Mouse (Mus musculus) liver, postnatal 0 days (tissue): ENCODE data around the gene Gm19345.

Experiments
- CTCF ChIP-seq: sonication (generic); IDR thresholded peaks from 2 replicates; pipeline ENCODE4 v1.5.1; 2016; ENCODE audit warnings: antibody characterized with exemption, low read depth
- EP300 ChIP-seq: IDR thresholded peaks from 2 replicates; pipeline ENCODE4 v1.6.1; 2016; ENCODE audit warnings: antibody characterized with exemption, low read depth, mild to moderate bottlenecking

DNA sequence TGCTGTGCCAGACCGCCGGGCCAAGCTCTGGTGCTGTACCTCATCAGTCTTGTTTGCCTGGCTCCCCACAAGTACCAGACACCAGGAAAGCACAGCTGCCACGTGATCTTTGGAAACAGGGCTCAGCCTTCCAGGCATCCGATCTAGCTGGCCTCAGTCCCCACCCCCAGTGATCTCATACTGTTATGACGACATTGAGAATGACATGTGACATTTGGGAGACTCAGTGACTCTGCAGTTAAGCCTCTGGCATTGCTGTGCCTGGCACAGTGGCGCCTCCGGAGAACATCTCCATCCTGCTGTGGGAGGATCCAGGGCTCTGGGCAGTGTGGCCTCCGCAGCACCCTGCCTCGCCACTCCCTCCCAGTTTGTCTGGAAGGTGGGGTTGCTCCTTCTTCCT, 20.0 kb upstream of the Gm19345 start:
- TF ChIP-seq CTCF (no peak), EP300 (no peak)
